Comparison of ENCODE assay signal across 51 mouse cellular contexts in the genomic region with DNA sequence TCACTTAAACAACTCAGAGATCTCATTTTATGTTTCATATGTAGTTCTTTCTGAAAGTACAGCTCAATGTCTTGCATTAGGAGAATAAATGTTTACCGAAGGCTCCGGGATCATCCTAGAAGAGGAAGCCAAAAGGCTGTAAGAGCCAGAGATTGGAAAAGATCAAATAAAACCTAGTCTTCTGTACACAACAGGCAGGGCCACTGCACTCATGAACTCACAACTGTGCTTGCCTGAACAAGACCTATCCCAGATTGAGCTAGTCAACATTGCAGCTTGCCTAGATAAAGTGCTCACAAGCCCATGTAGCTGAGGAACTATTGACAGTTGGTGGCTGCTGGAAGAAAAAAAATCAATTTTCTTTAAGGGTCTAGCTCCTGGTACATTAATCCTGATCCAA. TPM values are rescaled to one million over a fixed set of nuclear protein-coding genes. Genes with fewer than 3 reads are reported as not detected.
"Had no signal": no experiment of that assay in that cellular context is flagged by ENCODE, and none has a peak within 500 bp of the region (broad histone marks: within the 10 kb centered on the region; RNA-seq: fewer than 3 reads in every experiment).

No protein-coding gene starts in this region.

- H3K27ac ChIP-seq: heart, embryonic 10.5 days; heart, embryonic 13.5 days; heart, embryonic 15.5 days; hindbrain, embryonic 10.5 days; hindbrain, embryonic 12.5 days; hindbrain, embryonic 13.5 days; hindbrain, embryonic 14.5 days; hindbrain, embryonic 15.5 days; hindbrain, postnatal 0 days; intestine, embryonic 15.5 days; kidney, embryonic 15.5 days; kidney, postnatal 0 days; layer of hippocampus, adult 2 months had no signal

- ATAC-seq: hindbrain, embryonic 16.5 days; hindbrain, postnatal 0 days; inflammation-experienced regulatory T-cells, adult 6 months; intestine, embryonic 15.5 days; intestine, embryonic 16.5 days; intestine, postnatal 0 days had no signal

- H3K4me2 ChIP-seq: heart, embryonic 11.5 days; heart, embryonic 12.5 days; heart, embryonic 13.5 days; heart, embryonic 15.5 days; hindbrain, embryonic 12.5 days; hindbrain, embryonic 13.5 days; hindbrain, embryonic 14.5 days; hindbrain, embryonic 15.5 days; intestine, embryonic 15.5 days; kidney, embryonic 15.5 days had no signal

- H3K27me3 ChIP-seq: heart, embryonic 12.5 days; heart, embryonic 13.5 days; heart, embryonic 15.5 days; hindbrain, embryonic 12.5 days; hindbrain, embryonic 13.5 days; hindbrain, embryonic 15.5 days; intestine, embryonic 15.5 days; kidney, embryonic 15.5 days had no signal

- H3K36me3 ChIP-seq: heart, embryonic 10.5 days; heart, embryonic 12.5 days; heart, embryonic 13.5 days; heart, embryonic 15.5 days; hindbrain, embryonic 10.5 days; hindbrain, embryonic 12.5 days; hindbrain, embryonic 13.5 days; hindbrain, embryonic 15.5 days; intestine, embryonic 15.5 days; kidney, embryonic 15.5 days had no signal

- H3K9ac ChIP-seq: heart, embryonic 12.5 days; heart, embryonic 13.5 days; heart, embryonic 15.5 days; hindbrain, embryonic 12.5 days; hindbrain, embryonic 13.5 days; hindbrain, embryonic 14.5 days; hindbrain, embryonic 15.5 days; intestine, embryonic 15.5 days; kidney, embryonic 15.5 days had no signal

- H3K4me3 ChIP-seq: heart, embryonic 10.5 days; heart, embryonic 12.5 days; heart, embryonic 13.5 days; heart, embryonic 15.5 days; hindbrain, embryonic 10.5 days; hindbrain, embryonic 12.5 days; hindbrain, embryonic 13.5 days; hindbrain, embryonic 15.5 days; intestine, embryonic 15.5 days; kidney, embryonic 15.5 days; layer of hippocampus, adult 2 months had no signal

- H3K4me1 ChIP-seq: heart, embryonic 10.5 days; heart, embryonic 12.5 days; heart, embryonic 13.5 days; heart, embryonic 15.5 days; hindbrain, embryonic 10.5 days; hindbrain, embryonic 12.5 days; hindbrain, embryonic 13.5 days; hindbrain, embryonic 15.5 days; intestine, embryonic 15.5 days; kidney, embryonic 15.5 days had no signal

- DNase-seq: heart, postnatal 10 days; heart, postnatal 14 days; heart, postnatal 36 days; heart, postnatal 4 days; kidney, adult 11 months; kidney, adult 18-20 months; kidney, adult 2 months; kidney, adult 8-10 months; kidney, adult 9 months; kidney, postnatal 10 days; kidney, postnatal 14 days; kidney, postnatal 25 days; kidney, postnatal 36 days; kidney, postnatal 4 days; layer of hippocampus, adult 9-11 months; layer of hippocampus, postnatal 36 days had no signal

- H3K9me3 ChIP-seq: heart, embryonic 10.5 days; heart, embryonic 12.5 days; heart, embryonic 13.5 days; heart, embryonic 15.5 days; hindbrain, embryonic 10.5 days; hindbrain, embryonic 12.5 days; hindbrain, embryonic 13.5 days; hindbrain, embryonic 15.5 days; intestine, embryonic 15.5 days; kidney, embryonic 15.5 days had no signal

RNA-seq across cellular contexts. Expression of a gene that starts 42.5 kb away (rescaled TPM):
- total RNA-seq: hematopoietic stem cell, adult 5-6 weeks had no signal
- polyA plus RNA-seq: heart, embryonic 14.5 days; heart, postnatal 0 days had no signal

RNA-seq across cellular contexts. Expression of a gene that starts 55.8 kb away (rescaled TPM):
- total RNA-seq: heart, adult 8-10 months; heart, postnatal 10 days; heart, postnatal 14 days; heart, postnatal 25 days; heart, postnatal 36 days; heart, postnatal 4 days; hematopoietic stem cell, adult 5-6 weeks; hindbrain, postnatal 0 days; layer of hippocampus, adult 18-20 months; layer of hippocampus, adult 2 months; layer of hippocampus, adult 8-10 months; layer of hippocampus, postnatal 10 days; layer of hippocampus, postnatal 14 days; layer of hippocampus, postnatal 25 days; layer of hippocampus, postnatal 36 days had no signal
- polyA plus RNA-seq: heart, embryonic 10.5 days; heart, embryonic 11.5 days; heart, embryonic 12.5 days; heart, embryonic 13.5 days; heart, embryonic 14.5 days; heart, embryonic 15.5 days; heart, embryonic 16.5 days; heart, postnatal 0 days; hindbrain, embryonic 10.5 days; hindbrain, embryonic 11.5 days; hindbrain, embryonic 12.5 days; hindbrain, embryonic 13.5 days; hindbrain, embryonic 14.5 days; hindbrain, embryonic 15.5 days; hindbrain, embryonic 16.5 days; hindbrain, postnatal 0 days; inflammation-experienced regulatory T-cells, adult 6 months; intestine, embryonic 14.5 days; kidney, adult 2 months; kidney, embryonic 14.5 days; kidney, embryonic 15.5 days; kidney, embryonic 16.5 days; kidney, postnatal 0 days; large intestine, adult 2 months had no signal
